Mouse (Mus musculus): ENCODE results near the gene Cda.
A peak's percentile ranks its signal among the peaks of the same experiment; 100 is the strongest.

Cda gene

GRCm38 (mm10) chr4:138358176-138358575 is 9.6 kb downstream of the Cda start:
- TF ChIP-seq CTCF (conservative IDR thresholded peaks at IDR 0.05; ENCODE audit: low read length), result no peak
- no peak for TF ChIP-seq NANOG (IDR thresholded peaks at IDR 0.05; ENCODE audit: borderline replicate concordance, low read length)
- Histone ChIP-seq H3K27me3 (ENCODE audit: insufficient read depth, low read length) (no peaks in the 10 kb centered on the region), H3K9me3 (ENCODE audit: low read length) (no peaks in the 10 kb centered on the region; the same call in 1 of the 2 replicates), H3K4me3 (replicated peaks; ENCODE audit: low read length) (no peak overlapping the region), H3K36me3 (ENCODE audit: insufficient read depth, low read length) (no peaks in the 10 kb centered on the region), H3K4me1 (replicated peaks; ENCODE audit: low read depth, low read length) (peaks cover 43% of the 10 kb centered on the region)

GRCm38 (mm10) chr4:138356551-138356950 is 11.2 kb downstream of the Cda start:
- TF ChIP-seq NANOG (IDR thresholded peaks at IDR 0.05; ENCODE audit: borderline replicate concordance, low read length) (no peak), POU5F1 (IDR thresholded peaks at IDR 0.05; ENCODE audit: borderline replicate concordance, low read length) (no peak), CTCF (conservative IDR thresholded peaks at IDR 0.05; ENCODE audit: low read length) (no peak)
- H3K9me3 ChIP-seq (ENCODE audit: low read length), result no peaks in the 10 kb centered on the region; the same call in 1 of the 2 replicates
- H3K4me3 ChIP-seq (replicated peaks; ENCODE audit: low read length), result no peak overlapping the region
- H3K4me1 ChIP-seq (replicated peaks; ENCODE audit: low read depth, low read length), result peaks cover 36% of the 10 kb centered on the region
- H3K36me3 ChIP-seq (ENCODE audit: insufficient read depth, low read length), result no peaks in the 10 kb centered on the region
- no peaks in the 10 kb centered on the region for H3K27me3 ChIP-seq (ENCODE audit: insufficient read depth, low read length)

GRCm38 (mm10) chr4:138356141-138356540 is 11.7 kb downstream of the Cda start:
- TF ChIP-seq POU5F1 (IDR thresholded peaks at IDR 0.05; ENCODE audit: borderline replicate concordance, low read length), result no peak
- no peak for TF ChIP-seq CTCF (conservative IDR thresholded peaks at IDR 0.05; ENCODE audit: low read length)
- no peak for TF ChIP-seq NANOG (IDR thresholded peaks at IDR 0.05; ENCODE audit: borderline replicate concordance, low read length)
- Histone ChIP-seq H3K36me3 (ENCODE audit: insufficient read depth, low read length) (no peaks in the 10 kb centered on the region), H3K4me1 (replicated peaks; ENCODE audit: low read depth, low read length) (peaks cover 34% of the 10 kb centered on the region), H3K4me3 (replicated peaks; ENCODE audit: low read length) (no peak overlapping the region), H3K27me3 (ENCODE audit: insufficient read depth, low read length) (no peaks in the 10 kb centered on the region), H3K9me3 (ENCODE audit: low read length) (no peaks in the 10 kb centered on the region; the same call in 1 of the 2 replicates)

- TF ChIP-seq POU5F1 (IDR thresholded peaks at IDR 0.05; ENCODE audit: borderline replicate concordance, low read length) (no peak), CTCF (conservative IDR thresholded peaks at IDR 0.05; ENCODE audit: low read length) (no peak), NANOG (IDR thresholded peaks at IDR 0.05; ENCODE audit: borderline replicate concordance, low read length) (no peak)
- Histone ChIP-seq H3K4me3 (replicated peaks; ENCODE audit: low read length) (no peak overlapping the region), H3K4me1 (replicated peaks; ENCODE audit: low read depth, low read length) (peaks cover 28% of the 10 kb centered on the region), H3K9me3 (ENCODE audit: low read length) (no peaks in the 10 kb centered on the region; the same call in 1 of the 2 replicates), H3K36me3 (ENCODE audit: insufficient read depth, low read length) (no peaks in the 10 kb centered on the region), H3K27me3 (ENCODE audit: insufficient read depth, low read length) (no peaks in the 10 kb centered on the region)
These were observed 12.3 kb downstream of the Cda start for GRCm38 (mm10) chr4:138355496-138355895.

GRCm38 (mm10) chr4:138353438-138354171 is 14.2 kb downstream of the Cda start:
- H3K4me1 ChIP-seq (replicated peaks; ENCODE audit: low read depth, low read length), result peaks cover 20% of the 10 kb centered on the region; the same call in 1 of the 2 replicates
- H3K27me3 ChIP-seq (ENCODE audit: insufficient read depth, low read length), result no peaks in the 10 kb centered on the region
- H3K9me3 ChIP-seq (ENCODE audit: low read length), result no peaks in the 10 kb centered on the region; the same call in 1 of the 2 replicates
- no peak for TF ChIP-seq POU5F1 (IDR thresholded peaks at IDR 0.05; ENCODE audit: borderline replicate concordance, low read length)
- H3K36me3 ChIP-seq (ENCODE audit: insufficient read depth, low read length), result no peaks in the 10 kb centered on the region
- no peak overlapping the region for H3K4me3 ChIP-seq (replicated peaks; ENCODE audit: low read length)

- H3K27me3 ChIP-seq (ENCODE audit: insufficient read depth, low read length), result 0 out of 2 replicates have a peak, but pooled peaks cover 6% of the 10 kb centered on the region
- H3K9me3 ChIP-seq (ENCODE audit: low read length), result no peaks in the 10 kb centered on the region
- peaks cover 15% of the 10 kb centered on the region; the same call in 1 of the 2 replicates for H3K4me1 ChIP-seq (replicated peaks; ENCODE audit: low read depth, low read length)
- no peak for TF ChIP-seq POU5F1 (IDR thresholded peaks at IDR 0.05; ENCODE audit: borderline replicate concordance, low read length)
- no peak for TF ChIP-seq NANOG (IDR thresholded peaks at IDR 0.05; ENCODE audit: borderline replicate concordance, low read length)
- TF ChIP-seq CTCF (conservative IDR thresholded peaks at IDR 0.05; ENCODE audit: low read length), result no peak
- no peaks in the 10 kb centered on the region for H3K36me3 ChIP-seq (ENCODE audit: insufficient read depth, low read length)
- no peak overlapping the region for H3K4me3 ChIP-seq (replicated peaks; ENCODE audit: low read length)
These were observed 15.1 kb downstream of the Cda start for GRCm38 (mm10) chr4:138352692-138353091.

GRCm38 (mm10) chr4:138351821-138352220 is 16.0 kb downstream of the Cda start:
- TF ChIP-seq CTCF (conservative IDR thresholded peaks at IDR 0.05; ENCODE audit: low read length) (no peak), POU5F1 (IDR thresholded peaks at IDR 0.05; ENCODE audit: borderline replicate concordance, low read length) (no peak), NANOG (IDR thresholded peaks at IDR 0.05; ENCODE audit: borderline replicate concordance, low read length) (peak; percentile 66)
- H3K9me3 ChIP-seq (ENCODE audit: low read length), result no peaks in the 10 kb centered on the region
- no peaks in the 10 kb centered on the region for H3K36me3 ChIP-seq (ENCODE audit: insufficient read depth, low read length)
- 0 out of 2 replicates have a peak, but pooled peaks cover 6% of the 10 kb centered on the region for H3K27me3 ChIP-seq (ENCODE audit: insufficient read depth, low read length)
- H3K4me1 ChIP-seq (replicated peaks; ENCODE audit: low read depth, low read length), result peaks cover 14% of the 10 kb centered on the region; the same call in 1 of the 2 replicates
- H3K4me3 ChIP-seq (replicated peaks; ENCODE audit: low read length), result no peak overlapping the region

GRCm38 (mm10) chr4:138348716-138349115 is 19.1 kb downstream of the Cda start:
- Histone ChIP-seq H3K4me3 (replicated peaks; ENCODE audit: low read length) (no peak overlapping the region), H3K27me3 (ENCODE audit: insufficient read depth, low read length) (0 out of 2 replicates have a peak, but pooled peaks cover 6% of the 10 kb centered on the region), H3K4me1 (replicated peaks; ENCODE audit: low read depth, low read length) (peaks cover 10% of the 10 kb centered on the region; the same call in 1 of the 2 replicates), H3K36me3 (ENCODE audit: insufficient read depth, low read length) (no peaks in the 10 kb centered on the region), H3K9me3 (ENCODE audit: low read length) (no peaks in the 10 kb centered on the region)
- TF ChIP-seq POU5F1 (IDR thresholded peaks at IDR 0.05; ENCODE audit: borderline replicate concordance, low read length) (no peak), NANOG (IDR thresholded peaks at IDR 0.05; ENCODE audit: borderline replicate concordance, low read length) (no peak)
